Mouse (Mus musculus) Patski (cell line): ENCODE measurements around the gene Cdh5. TPM values are rescaled to one million over a fixed set of nuclear protein-coding genes. Genes with fewer than 3 reads are reported as not detected.

Experiments used
- ATAC-seq: fragments of 100-300 bp; one replicate; pipeline ENCODE4 v1.8.0; 2021
- CTCF ChIA-PET: fragments of 350-600 bp; sonication (Branson Sonifier 250); formaldehyde crosslinking; loops from one replicate; lab custom pipeline; 2022; ENCODE audit warnings: inconsistent platforms; lab: Charles Lee
- POLR2A ChIA-PET: fragments of 350-600 bp; sonication (Branson Sonifier 250); formaldehyde crosslinking; loops from one replicate; lab custom pipeline; 2022; ENCODE audit warnings: antibody characterized with exemption, inconsistent platforms; lab: Charles Lee
- DNase-seq: peaks from one replicate; pipeline ENCODE4 v3.0.0-alpha.2; 2011; ENCODE audit warnings: low read depth, low spot score
- H3K27me3 ChIP-seq: fragments of 371-371 bp; one replicate; pipeline ENCODE4 v1.5.1; 2021
- CTCF ChIP-seq: fragments of 100-300 bp; IDR thresholded peaks from one replicate; pipeline ENCODE4 v1.5.1; 2021
- in situ Hi-C: fragments of 300-500 bp; cut with MboI; formaldehyde crosslinking; loops from 3 replicates; pipeline ENCODE4 v1.11.1; 2018; ENCODE audit warnings: low pct_unique_long_range_greater_than_20kb, mixed read lengths
- polyA plus RNA-seq: library from polyadenylated mRNA; unstranded; gene quantifications from one replicate; pipeline ENCODE4 v1.2.3, GENCODE M21; 2021

The Cdh5 gene
- polyA plus RNA-seq, 1 experiment from 2014 or later, result not detected

GRCm38 (mm10) chr8:104170118-104171049, 69.0 kb downstream of the Cdh5 start, which contains the start of gene Bean1:
Bean1 (plus strand) TSS chr8:104170442.
- ChIA-PET CTCF (no interaction called here), POLR2A (no interaction called here)
- ATAC-seq (no peak), DNase-seq (no peak)
- in situ Hi-C loops, result no loop called here
- TF ChIP-seq CTCF, result no peak
- H3K27me3 ChIP-seq, result peaks cover 20% of the 10 kb centered on the region

DNA sequence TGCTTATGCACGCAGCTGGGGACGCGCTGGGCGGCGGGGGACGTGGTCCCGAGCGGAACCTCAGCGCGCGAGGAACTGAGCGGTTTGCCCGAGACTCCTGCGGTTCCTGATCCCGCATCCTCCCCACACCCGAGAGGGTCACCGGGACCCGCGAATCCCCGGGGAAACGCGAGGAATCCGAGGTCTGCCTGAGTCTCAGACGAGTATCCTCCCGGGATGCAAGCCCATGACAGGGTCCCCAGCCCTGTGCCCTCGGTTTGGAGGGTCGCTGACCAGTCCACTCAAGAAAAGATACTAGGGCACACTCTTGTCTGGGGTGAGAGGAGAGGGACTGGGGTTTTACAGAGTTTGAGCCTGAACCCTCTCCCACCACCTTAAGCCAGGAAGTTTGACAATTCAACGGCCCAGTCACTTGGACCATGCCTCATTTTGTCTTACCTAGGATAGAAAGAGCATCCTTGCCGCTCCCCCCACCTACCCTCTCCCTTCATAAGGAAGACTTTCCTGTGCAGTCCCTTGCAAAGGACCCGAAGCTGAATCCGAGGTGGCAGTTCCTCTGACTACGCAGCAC, 69.7 kb downstream of the Cdh5 start:
- TF ChIP-seq CTCF, result no peak
- no peak for ATAC-seq
- ChIA-PET CTCF (interaction anchor here (0.8 kb wide), 1 partner anchor 9 kb away, joined by 3 read pairs; no protein-coding TSS in a partner anchor), POLR2A (no interaction called here)
- peaks cover 20% of the 10 kb centered on the region for H3K27me3 ChIP-seq
- DNase-seq, result no peak
- in situ Hi-C loops, result no loop called here

DNA sequence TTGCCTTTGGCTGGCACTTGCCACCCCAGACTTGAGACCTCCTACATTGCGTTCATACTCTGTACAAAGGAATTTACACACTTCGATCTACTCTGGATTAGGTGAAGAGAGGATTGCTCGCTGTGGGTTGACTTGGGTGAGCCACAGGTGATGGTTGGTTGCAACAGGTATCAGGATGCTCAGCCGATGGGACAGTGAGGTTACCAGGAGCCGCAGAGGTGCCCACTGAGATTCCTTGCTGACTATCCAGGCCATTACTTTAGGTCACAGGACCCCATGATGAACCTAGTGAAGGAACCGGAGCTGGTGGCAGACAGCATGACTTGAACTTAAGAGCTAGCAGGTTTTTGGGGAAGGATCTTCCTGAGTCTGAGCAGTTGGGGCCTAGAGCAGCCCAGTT, 71.0 kb downstream of the Cdh5 start:
- DNase-seq, result no peak
- TF ChIP-seq CTCF, result no peak
- in situ Hi-C loops, result no loop called here
- H3K27me3 ChIP-seq, result peaks cover 20% of the 10 kb centered on the region
- ATAC-seq, result no peak
- ChIA-PET CTCF (no interaction called here), POLR2A (no interaction called here)

GRCm38 (mm10) chr8:104175848-104176527, 74.6 kb downstream of the Cdh5 start:
- in situ Hi-C loops, result no loop called here
- DNase-seq (no peak), ATAC-seq (no peak)
- CTCF ChIA-PET, result no interaction called here
- POLR2A ChIA-PET, result no interaction called here
- H3K27me3 ChIP-seq, result peaks cover 13% of the 10 kb centered on the region
- TF ChIP-seq CTCF, result no peak

- ChIA-PET POLR2A (no interaction called here), CTCF (no interaction called here)
- no peak for ATAC-seq
- DNase-seq, result no peak
- H3K27me3 ChIP-seq, result peaks cover 7% of the 10 kb centered on the region
- TF ChIP-seq CTCF, result no peak
- in situ Hi-C loops, result no loop called here
These were observed 75.6 kb downstream of the Cdh5 start for GRCm38 (mm10) chr8:104177054-104177453.

DNA sequence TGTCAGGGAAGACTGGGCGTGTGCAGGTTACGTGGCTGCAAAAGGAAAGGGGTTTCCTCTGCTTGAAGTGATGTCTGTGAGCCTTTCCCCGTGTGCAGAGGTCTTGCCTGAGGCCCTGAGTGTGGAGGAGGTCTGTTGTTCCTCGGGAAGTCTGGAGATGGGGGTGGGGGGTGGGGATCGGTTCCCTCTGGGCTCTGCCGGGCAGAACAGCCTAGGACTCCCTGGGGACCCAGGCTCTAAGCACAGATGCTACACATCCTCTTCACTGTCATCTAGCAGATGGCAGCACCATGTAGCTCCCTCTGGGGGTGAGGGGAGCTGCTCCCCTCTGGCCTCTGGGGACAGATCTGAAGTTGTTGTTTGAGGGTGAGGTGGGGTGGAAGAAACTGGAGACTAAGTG, 83.5 kb downstream of the Cdh5 start:
- TF ChIP-seq CTCF, result no peak
- in situ Hi-C loops, result no loop called here
- CTCF ChIA-PET, result no interaction called here
- peaks cover 4% of the 10 kb centered on the region for H3K27me3 ChIP-seq
- ATAC-seq, result no peak
- POLR2A ChIA-PET, result no interaction called here
- DNase-seq, result no peak

- ATAC-seq (no peak), DNase-seq (no peak)
- in situ Hi-C loops, result no loop called here
- TF ChIP-seq CTCF, result no peak
- ChIA-PET POLR2A (no interaction called here), CTCF (interaction anchor here (1.3 kb wide), 1 partner anchor 12 kb away, joined by 3 read pairs; no protein-coding TSS in a partner anchor)
- H3K27me3 ChIP-seq, result peaks cover 4% of the 10 kb centered on the region
These were observed 85.4 kb downstream of the Cdh5 start for GRCm38 (mm10) chr8:104186827-104187226.

- TF ChIP-seq CTCF, result no peak
- no peak for DNase-seq
- H3K27me3 ChIP-seq, result no peaks in the 10 kb centered on the region
- ATAC-seq, result no peak
- POLR2A ChIA-PET, result no interaction called here
- CTCF ChIA-PET, result interaction anchor here (1.3 kb wide), 1 partner anchor 12 kb away, joined by 3 read pairs; no protein-coding TSS in a partner anchor
- in situ Hi-C loops, result no loop called here
These were observed 86.2 kb downstream of the Cdh5 start for GRCm38 (mm10) chr8:104187622-104188021.

DNA sequence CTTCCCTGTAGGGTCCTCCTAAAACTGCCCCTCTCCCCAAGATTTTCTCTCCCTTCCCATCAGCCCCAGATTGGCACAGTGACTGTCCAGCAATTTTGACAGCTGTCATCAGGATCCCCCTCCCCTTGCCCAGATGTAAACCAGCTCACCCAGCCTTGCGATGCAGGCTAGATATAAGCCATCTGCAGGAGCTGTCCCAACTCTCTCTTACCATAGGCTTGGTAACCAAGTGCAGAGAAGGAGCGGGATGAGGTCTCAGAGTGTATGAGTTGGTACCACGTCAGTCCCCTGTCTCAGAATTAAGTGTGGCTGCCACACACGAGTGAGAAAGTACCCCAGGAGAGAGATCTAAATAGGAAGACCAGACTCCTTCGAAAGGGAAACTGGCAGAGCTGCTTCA, 87.0 kb downstream of the Cdh5 start:
- CTCF ChIA-PET, result no interaction called here
- ATAC-seq, result no peak
- in situ Hi-C loops, result no loop called here
- no peaks in the 10 kb centered on the region for H3K27me3 ChIP-seq
- TF ChIP-seq CTCF, result no peak
- POLR2A ChIA-PET, result no interaction called here
- no peak for DNase-seq

- in situ Hi-C loops, result no loop called here
- POLR2A ChIA-PET, result no interaction called here
- no peaks in the 10 kb centered on the region for H3K27me3 ChIP-seq
- CTCF ChIA-PET, result interaction anchor here (1.2 to 1.5 kb wide), 2 partner anchors 14 to 27 kb away, joined by 3 read pairs; no protein-coding TSS in a partner anchor
- ATAC-seq (no peak), DNase-seq (no peak)
- TF ChIP-seq CTCF, result no peak
These were observed 89.5 kb downstream of the Cdh5 start for GRCm38 (mm10) chr8:104190777-104191468.
